Mouse (Mus musculus) megakaryocyte progenitor cell, adult 5-6 weeks (primary cell): Measurements from ENCODE around the gene Gpbar1. TPM values are rescaled to one million over a fixed set of nuclear protein-coding genes. Genes with fewer than 3 reads are reported as not detected.

Source experiments
- ATAC-seq: replicated peaks from 2 replicates; pipeline ENCODE4 v1.8.0; 2016; ENCODE audit warnings: mild to moderate bottlenecking, moderate TSS enrichment, inconsistent platforms; ENCODE audit not compliant: poor library complexity
- total RNA-seq, 2 experiments: library from RNA; stranded (forward) in 1 of 2; stranded (reverse) in 1 of 2; fragments of 157-497, 149-512 nt in 1 of 2; fragments of 200-1000 nt in 1 of 2; gene quantifications; 2 replicates each; pipeline versions ENCODE4 v1.2.3 to v1.2.4; 2015 to 2017

Gpbar1 gene
- total RNA-seq, 2 experiments from 2014 or later: not detected

DNA sequence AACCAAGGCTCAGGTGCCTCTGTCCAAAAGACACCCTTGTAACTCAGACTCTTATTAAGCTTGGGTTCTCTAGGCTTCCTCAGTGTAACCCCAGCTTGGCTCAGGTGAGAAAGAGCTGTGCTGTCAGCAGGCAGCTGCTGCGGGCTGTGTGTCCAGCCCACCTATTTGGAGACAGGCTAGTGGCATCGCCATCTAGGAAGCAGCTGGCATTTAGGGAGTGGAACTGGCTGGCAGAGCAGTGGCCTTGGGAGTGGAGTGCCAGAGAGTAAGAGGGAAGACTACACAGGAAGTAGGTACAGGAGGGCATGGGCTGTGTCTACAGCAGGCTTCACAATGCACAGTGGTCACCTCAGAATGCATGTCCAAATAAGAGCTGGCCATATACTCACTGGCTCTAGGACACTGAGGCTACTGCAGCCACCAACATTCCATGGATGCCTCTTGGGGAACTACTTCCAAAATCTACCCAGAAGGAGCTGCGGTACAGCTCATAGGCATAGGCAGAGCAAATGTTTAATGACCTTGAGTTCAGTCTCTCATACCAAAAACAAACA lies 15.8 kb downstream of the Gpbar1 start:
- ATAC-seq: no peak

DNA sequence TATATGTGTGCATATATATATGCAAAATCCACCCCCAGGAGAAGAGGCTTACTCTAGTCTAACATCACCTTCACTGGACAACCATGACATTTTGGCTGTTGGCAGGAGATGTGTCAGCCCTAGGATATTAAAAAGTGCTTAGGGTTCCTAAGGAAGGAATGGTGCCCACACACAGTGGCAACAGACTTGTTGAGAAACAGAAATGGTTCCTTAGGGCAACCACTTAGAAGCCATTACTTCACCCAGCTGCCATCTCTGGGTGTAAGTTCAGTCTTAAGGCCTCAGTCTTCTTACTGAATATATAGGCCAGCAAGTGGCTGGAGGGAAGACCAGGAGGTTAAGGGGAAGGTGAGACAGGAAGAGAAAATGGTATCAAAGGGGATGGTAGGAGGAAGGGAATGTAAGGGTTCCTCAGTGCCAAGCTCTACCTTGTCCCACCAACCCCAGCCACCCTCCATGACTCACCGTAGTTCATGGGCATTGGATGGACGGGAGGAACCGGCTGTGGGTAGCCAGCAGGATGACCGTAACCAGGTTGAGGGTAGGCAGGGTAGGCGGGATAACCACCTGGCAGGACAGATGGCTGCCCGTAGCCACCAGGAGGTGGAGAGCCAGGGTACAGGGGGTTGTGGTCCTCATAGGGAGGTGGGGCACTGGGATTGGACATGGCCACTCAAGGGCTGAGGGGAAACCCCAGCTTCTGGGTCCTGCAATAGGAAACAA lies 16.5 kb downstream of the Gpbar1 start:
- no peak; the same call in 1 of the 2 replicates for ATAC-seq

DNA sequence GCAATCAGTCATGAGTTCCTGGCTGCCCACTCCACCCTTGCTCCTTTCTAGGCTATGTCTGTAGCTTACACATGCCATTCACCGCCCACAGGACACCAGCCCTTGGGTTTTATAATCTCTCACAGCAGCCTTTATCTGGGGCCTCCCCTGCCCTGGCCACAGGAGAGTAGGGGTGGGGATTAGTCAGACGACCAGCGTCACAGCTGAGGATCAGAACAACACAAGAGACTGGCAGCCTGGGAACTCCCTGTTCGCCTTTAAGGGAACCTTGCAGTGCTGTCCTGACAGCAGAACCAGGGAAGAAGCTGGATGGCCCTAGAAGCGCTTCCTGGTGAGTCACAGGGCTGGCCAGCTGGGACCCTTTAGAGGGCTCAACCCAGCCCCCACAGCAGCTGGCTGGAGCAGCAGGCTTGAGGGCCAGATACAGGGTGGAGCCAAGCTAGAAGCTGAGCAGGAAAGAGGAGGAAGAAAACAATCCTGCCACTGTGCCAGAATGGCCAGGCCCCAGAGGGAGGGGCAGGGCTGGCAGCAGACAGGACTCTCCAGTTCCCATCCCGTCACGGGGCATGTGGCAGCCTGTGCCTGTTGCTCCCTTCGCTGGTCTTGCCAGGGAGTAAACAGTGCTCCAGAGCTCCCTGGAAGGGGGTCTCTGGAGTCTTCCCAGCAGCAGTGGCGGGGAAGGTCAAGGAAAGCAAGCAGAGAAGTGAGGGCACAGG lies 17.3 kb downstream of the Gpbar1 start:
- ATAC-seq: peak; percentile 94

DNA sequence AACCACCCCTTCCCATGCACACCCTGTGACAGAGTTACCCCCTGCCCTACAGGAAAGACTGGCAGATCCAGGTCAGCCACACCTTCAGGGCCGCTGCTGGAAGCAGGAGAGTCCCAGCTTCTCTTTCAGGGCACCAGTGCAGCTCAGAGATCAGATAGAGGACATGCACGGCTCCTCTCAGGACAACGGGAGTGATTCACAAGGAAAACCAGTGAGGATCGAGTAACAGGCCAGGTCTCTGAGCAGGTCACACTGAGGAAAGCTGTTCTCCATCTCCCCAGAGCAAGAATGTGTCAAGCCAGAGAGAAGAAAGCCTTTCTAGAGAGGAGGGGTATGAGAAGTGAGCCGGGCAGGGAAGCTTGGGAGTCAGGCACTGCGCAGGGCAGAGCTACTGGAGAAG lies 18.1 kb downstream of the Gpbar1 start:
- no peak for ATAC-seq

DNA sequence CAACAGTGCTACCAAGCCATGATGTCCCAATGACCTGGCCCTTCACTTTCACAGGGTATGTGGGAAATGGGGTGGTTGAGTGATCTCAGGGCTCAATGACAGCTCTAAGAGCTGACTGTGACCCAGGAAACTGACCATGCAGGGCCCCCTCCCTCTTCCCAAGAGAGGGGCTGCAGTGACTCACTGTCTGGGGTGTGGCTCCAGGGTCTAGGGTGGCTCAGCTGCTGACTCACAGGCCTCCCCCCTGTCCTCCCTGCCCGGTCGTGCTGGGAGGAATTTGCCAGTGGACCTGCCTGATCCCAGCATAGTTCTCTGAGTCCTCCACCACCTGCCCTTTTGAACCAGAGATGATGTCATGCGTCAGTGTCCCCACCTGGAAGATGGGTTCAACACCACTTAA lies 18.9 kb downstream of the Gpbar1 start:
- ATAC-seq: no peak

DNA sequence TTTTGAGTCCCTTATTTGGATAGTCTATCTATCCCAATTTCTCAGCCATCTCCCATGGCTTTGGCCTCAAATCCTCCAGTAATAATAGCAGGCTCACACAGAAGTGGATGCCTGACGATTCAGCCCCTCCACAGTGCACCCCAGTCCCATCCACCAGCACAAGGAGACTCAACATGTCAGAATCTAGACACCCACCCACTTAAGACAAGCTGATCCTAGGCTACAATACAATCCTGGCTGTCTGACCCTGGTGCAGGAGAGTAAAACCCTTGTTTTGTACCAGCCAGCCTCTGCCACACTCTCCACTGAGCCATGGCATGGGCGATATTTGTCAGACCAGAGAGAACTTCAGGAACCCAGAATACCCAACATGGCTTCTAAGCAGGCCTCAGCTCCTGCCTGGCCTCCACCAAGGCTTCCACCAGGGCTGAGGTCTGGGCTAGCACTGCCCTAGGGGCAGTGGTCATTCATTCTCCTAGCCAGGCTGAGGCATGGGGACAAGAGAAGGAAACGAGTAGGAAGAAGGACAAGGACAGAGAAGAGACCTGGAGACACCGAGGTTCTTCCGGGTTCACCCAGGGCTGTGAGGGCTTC lies 19.9 kb downstream of the Gpbar1 start:
- no peak for ATAC-seq

DNA sequence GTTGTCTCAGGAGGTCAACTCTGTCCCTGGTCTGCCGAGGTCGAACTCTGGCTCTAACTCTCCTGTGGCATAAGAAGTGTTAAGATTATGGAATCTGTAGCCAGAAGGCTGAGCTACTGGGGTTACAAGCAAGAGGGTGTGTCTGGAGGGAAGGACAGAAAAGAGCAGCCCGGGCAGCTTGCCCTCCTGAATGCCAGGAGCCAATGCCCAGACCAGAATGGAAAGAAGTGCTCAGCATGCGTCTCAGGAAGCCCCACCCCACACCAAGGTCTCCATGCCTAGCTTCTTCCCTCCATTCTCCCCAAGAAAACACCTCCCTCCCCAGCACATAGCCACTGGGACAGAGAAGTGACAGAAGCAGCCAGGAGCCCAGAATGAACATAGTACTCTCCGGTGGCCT lies 20.6 kb downstream of the Gpbar1 start:
- ATAC-seq: no peak

DNA sequence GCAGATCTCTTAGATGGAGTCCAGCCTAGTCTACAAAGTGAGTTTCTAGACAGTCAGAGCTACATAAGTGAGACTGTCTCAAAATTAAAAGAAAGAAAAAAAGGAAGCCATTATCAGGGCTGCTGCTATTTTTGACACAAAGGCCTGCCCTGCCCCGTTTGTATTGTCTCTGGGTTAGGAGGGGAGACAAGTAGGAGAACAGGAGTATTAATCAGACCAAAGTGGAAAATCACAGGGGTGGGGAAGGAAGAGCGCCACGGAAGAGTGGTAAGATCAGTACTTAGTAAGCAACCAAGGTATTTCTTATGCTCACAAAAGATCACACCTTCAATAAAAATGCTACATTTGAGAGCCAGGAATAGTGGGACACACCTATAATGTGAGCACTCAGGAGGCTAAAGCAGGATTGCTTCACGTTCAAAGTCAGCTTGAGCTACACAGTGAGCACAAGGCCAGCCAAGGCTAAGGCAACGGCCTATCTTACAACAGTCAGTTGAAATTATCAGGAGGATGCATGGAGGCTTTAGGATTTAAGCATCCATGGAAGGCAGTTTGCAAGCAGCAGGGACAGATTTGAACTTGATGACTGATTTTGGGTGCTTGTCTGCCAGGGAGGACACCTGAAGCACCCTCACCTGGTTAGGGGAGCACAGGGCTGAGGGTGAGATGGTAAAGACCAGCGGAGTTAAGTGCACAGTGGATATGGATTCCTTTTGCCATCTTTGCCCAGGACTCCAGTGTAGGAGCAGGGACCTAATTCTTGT lies 22.2 kb downstream of the Gpbar1 start:
- ATAC-seq: no peak

DNA sequence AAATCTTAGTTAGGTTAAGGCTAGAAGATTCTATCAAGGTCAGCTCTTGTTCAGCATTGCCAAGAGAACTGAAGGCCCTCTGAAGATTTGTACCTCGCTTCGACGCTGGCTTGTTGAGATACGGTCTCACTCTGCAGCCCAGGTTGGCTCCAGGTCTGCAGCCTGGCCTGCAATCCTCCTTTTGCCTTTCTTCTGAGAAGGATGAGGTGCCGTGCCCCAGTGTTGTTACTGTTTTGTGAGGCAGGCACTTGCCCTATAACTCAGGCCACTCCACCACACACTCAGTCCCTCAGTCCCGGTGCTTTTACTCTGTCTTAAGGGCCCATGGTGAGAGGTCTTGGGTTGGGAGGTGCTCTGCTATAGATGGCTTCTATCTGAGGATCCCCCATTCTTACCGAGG lies 23.9 kb downstream of the Gpbar1 start:
- ATAC-seq: no peak

DNA sequence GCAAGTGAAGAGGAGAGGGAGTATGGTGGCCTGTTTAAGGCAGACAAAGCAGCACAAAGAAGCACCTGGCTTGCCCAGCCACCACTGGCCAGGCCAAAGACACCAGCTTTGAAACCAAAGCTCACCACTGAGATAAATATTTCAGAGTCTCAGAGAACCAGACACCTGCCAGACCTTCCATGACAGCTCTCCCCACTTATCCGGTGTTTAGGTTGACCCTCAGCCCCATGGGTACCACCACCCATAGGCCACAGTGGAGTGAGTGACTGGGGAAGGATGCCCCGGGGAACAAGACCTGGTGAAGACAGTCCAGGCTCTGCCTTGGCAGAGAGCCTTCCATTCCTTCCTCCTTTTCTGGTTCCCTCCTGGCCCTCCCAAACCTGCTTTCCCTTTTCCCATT lies 24.5 kb downstream of the Gpbar1 start:
- no peak for ATAC-seq

DNA sequence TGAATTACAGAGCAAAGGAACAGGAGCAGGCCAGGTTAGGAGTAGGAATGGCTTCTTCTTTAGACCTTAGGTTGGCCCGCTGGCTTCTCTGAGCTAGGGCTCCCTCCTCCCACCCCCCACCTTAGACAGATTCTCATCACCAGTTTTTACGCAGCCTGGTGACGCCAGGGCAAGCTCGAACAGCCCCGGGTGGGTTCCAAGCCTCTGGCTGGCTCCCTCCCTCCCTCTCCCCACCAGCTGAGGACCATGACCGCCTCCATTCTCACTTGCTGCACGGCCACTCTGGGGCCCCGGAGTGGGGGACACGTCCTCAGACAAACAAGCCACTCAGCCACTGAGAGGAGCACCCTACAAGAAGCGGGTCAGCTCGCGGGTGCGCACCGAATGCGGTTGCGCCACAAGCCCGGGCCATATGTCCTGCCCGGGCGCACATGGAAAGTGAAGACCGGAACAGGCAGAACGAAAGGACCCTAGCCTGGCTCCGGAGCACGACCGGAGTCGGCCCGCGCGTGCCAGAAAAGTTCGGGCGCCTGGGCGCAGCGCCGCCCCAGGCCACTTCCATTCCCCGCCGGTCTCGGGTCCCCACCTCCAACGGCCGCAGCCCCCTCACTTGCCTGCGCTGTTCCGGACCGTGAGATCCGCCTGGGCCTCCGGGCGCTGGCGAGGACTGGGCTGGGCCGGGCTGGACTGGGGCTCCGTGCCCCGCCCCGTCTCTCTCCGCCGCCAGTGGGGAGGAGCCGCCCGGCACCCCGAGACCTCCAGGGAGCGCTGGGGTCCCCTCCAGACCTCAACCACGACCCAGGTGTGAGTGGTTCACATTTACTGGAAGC lies 25.4 kb downstream of the Gpbar1 start:
- ATAC-seq: peak; percentile 76

DNA sequence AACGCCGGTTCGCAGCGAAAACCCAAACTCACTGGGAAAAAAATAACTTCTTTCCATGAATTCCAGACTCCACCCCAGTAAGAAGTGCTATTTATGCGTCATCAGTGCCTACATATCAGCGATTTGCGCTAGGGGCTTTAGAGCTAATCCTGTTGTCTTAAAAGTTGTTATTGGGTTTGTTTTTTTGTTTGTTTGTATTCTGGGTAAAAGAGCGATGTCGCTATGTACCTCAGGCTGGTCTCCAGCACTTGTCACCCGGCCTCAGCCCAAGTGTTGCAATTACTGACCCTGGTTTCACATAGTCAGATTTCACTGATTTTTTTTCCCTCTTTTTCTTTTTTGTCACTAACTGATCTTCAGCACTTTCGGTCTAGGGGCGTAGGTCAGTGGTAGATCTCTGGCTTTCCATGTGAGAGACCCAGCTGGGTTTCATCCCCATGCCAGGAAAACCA lies 26.0 kb downstream of the Gpbar1 start:
- ATAC-seq: peak; percentile 15

DNA sequence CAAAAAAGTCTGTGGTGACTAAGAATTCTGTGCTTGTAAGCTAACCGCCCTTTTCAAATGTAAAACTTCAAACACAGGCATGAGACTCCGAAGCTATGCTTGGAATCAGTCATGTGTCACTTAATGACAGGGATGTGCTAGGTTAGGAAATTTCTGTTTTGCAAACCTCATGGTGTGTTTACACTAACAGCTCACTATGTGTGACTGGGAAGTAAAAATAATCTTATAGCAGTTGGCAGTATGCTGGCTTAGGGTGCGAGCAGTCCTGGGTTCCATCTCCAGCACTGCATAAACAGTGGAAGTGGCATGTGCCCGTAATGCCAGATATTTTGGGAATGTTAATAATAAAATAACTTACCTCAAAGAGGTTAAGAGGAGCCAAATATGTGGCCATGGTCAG lies 26.6 kb downstream of the Gpbar1 start:
- ATAC-seq: no peak

DNA sequence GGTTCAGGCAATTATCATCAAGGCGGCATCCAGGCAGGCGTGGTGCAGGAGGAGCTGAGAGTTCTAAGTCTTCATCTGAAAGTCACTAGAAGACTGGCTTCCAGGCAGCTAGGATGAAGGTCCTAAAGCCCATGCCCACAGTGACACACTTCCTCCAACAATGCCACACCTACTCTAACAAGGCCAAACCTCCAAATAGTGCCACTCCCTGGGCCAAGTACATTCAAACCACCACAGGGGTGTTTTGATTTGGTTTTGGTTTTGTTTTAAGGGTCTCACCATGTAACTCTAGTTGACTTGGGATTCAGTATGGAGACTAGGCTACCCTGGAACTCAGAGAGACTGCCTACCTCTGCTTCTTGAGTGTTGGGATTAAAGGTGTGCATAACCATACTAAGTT lies 27.2 kb downstream of the Gpbar1 start, which contains the start of gene Tmbim1:
TSS of gene Tmbim1 (minus strand) at position 101 of the 400 bp plus-strand sequence.
- no peak for ATAC-seq

DNA sequence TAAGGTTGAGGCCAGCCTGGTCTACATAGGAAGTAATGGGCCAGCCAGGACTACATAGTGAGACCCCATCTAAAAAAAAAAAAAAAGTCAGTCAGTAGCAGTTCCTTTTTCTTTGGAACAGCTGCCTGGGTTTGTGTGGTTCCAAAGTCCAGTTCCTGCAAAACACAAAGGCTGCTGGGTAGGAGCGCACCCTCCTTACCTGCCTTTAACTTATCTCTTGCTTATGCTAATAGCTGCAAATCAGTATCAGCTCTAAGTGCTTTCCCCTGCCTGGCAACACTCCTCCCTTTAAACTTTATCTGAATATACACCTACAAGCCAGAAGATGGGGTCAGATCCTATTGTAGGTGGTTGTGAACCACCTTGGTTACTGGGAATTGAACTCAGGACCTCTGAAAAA lies 28.8 kb downstream of the Gpbar1 start:
- no peak for ATAC-seq

DNA sequence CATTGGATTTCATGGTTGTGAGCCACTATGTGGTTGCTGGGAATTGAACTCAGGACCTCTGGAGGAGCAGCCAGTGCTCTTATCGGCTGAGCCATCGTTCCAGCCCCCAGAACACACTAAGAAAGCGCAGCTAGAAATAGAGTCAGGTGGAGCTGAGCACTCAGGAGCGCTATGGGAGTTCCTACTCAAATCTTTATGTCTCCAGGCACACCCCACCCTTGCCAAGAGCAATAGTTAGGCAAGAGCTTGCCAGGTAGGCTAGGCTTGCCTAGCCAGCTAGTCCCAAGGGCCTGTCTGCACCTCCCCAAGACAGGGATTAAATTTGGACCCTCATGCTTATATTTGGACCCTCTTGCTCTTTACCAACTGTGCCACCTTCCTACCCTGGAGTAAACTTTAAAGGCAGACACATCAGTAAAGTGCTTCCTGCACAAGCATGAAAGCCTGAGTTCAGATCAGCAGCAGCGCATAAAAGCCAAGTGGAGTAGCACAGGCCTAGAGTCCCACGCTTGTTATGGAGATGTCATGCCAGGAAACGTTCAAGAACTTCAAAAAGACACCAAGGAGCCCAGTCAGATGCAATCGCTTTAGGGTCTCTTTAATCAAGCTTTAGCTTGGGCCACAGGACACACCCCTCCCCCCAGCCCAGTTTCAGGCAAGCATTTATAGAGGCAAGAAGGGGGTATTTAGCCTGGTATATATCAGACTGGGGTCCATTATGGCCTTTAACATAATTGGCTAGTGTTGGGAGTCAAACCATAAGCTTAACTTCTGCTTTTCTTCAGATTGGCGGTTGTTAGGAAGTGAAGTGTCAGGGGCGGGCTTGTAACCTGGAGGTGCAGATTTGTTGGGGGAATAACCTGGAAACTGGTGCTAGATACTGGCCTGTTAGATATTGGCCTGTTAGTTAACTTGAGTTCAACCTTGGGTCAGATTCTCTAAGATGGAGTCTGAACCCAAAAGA lies 29.9 kb downstream of the Gpbar1 start:
- ATAC-seq: no peak

DNA sequence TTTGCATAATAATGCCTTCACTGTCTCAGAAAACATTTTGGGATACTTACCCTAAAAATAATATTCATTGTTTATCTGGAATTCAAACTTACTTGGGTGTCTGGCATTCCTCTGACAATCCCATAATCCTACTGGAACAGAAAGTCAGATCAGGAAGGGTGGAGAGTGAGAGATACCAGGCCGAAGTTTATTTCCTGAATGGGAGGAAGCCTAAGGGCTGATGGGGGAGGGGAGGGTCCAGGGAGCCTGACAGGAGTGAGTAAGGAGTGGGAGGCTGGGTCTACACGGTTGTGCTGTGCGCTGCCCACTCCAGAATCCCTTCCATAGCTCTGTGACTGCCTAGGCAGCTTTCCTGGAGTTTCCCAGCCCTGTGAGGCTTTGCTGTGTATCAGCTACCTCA lies 31.4 kb downstream of the Gpbar1 start:
- ATAC-seq: no peak

DNA sequence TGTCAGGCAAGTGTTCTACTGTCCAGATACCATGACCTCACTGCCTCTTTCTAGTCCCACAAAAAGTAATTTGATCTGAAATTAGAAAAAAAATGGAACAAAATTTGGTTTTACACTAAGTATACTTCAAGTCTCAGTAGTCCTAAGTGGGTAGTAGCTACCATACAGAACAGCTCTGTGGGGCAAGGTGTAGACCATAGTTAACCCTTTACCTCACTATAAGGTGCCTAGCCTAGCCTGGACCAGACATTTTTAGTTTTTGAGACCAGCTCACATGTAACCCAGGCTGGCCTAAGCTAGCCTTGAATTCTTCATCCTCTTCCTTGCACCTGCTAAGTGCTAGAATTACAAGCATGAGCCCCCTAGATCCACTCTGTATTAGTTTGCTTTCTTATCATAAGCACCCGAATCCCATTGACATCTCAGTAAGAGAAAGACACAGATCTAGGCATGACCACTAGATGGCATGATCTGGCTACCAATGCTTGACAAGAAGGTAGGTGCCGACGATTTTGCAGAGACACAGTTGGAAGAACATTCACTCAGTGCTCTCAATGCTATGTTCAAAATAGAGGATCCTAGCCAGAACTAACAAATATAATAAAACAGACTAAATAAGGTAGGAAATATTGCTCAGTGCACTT lies 34.8 kb downstream of the Gpbar1 start:
- ATAC-seq: peak; percentile 94
